Mouse (Mus musculus): ENCODE data around the gene Ankrd2. TPM values are rescaled to one million over a fixed set of nuclear protein-coding genes. Genes with fewer than 3 reads are reported as not detected.
"Not testable (repeated sequence)": the region's sequence is repeated elsewhere in the genome, so short reads cannot be mapped to it uniquely, and the experiment has no call there.

Ankrd2 gene
- total RNA-seq, 2 experiments from 2014 or later = not detected

- DNase-seq = no peak
- intact Hi-C loops (cut with DNase I) = no loop called here
Observed at GRCm38 (mm10) chr19:42051351-42051750, 15.6 kb downstream of the Ankrd2 start.

- intact Hi-C loops (cut with DNase I) = no loop called here
Observed at GRCm38 (mm10) chr19:42051948-42052347, 16.1 kb downstream of the Ankrd2 start, which contains the start of gene 4933411K16Rik. Gene 4933411K16Rik, plus strand, starts transcription at chr19:42052248.

GRCm38 (mm10) chr19:42054255-42054654 is 18.5 kb downstream of the Ankrd2 start:
- intact Hi-C loops (cut with DNase I) = no loop called here
- DNase-seq = no peak

More at GRCm38 (mm10) chr19:42051948-42052347, 16.1 kb downstream of the Ankrd2 start, which contains the start of gene 4933411K16Rik:
- no peak for DNase-seq

GRCm38 (mm10) chr19:42055881-42056280 is 20.1 kb downstream of the Ankrd2 start:
- peak; percentile 69 to 70 for DNase-seq
- intact Hi-C loops (cut with DNase I) = no loop called here

- intact Hi-C loops (cut with DNase I) = no loop called here
Observed at GRCm38 (mm10) chr19:42056719-42057409, 21.1 kb downstream of the Ankrd2 start.

GRCm38 (mm10) chr19:42058426-42058825 is 22.6 kb downstream of the Ankrd2 start:
- DNase-seq = no peak
- intact Hi-C loops (cut with DNase I) = no loop called here

More at GRCm38 (mm10) chr19:42056719-42057409, 21.1 kb downstream of the Ankrd2 start:
- DNase-seq = no peak

GRCm38 (mm10) chr19:42061443-42061842 is 25.6 kb downstream of the Ankrd2 start:
- intact Hi-C loops (cut with DNase I) = no loop called here
- DNase-seq = no peak

GRCm38 (mm10) chr19:42068441-42069240 is 32.8 kb downstream of the Ankrd2 start:
- intact Hi-C loops (cut with DNase I) = loop anchor here (1.0 kb wide), 1 partner anchor 33 kb away; the partner anchor contains the start of gene Ankrd2
- DNase-seq = peak; percentile 30 to 64

- intact Hi-C loops (cut with DNase I) = loop anchor here (1.0 kb wide), 1 partner anchor 34 kb away; the partner anchor contains the start of gene Ankrd2
- DNase-seq = peak in 1 of 2 experiments; percentile 50
Observed at GRCm38 (mm10) chr19:42069241-42069525, 33.4 kb downstream of the Ankrd2 start.

- intact Hi-C loops (cut with DNase I) = no loop called here
- peak in 1 of 2 experiments; percentile 20 for DNase-seq
Observed at GRCm38 (mm10) chr19:42071221-42071620, 35.4 kb downstream of the Ankrd2 start.

- no peak for DNase-seq
- intact Hi-C loops (cut with DNase I) = no loop called here
Observed at GRCm38 (mm10) chr19:42071886-42072608, 36.2 kb downstream of the Ankrd2 start.

GRCm38 (mm10) chr19:42072802-42073201 is 37.0 kb downstream of the Ankrd2 start:
- DNase-seq = no peak
- intact Hi-C loops (cut with DNase I) = no loop called here

GRCm38 (mm10) chr19:42075051-42075450 is 39.3 kb downstream of the Ankrd2 start:
- intact Hi-C loops (cut with DNase I) = no loop called here
- DNase-seq = no peak

- intact Hi-C loops (cut with DNase I) = no loop called here
- DNase-seq = no peak
Observed at GRCm38 (mm10) chr19:42075992-42076391, 40.2 kb downstream of the Ankrd2 start.

GRCm38 (mm10) chr19:42078566-42078965 is 42.8 kb downstream of the Ankrd2 start:
- intact Hi-C loops (cut with DNase I) = no loop called here
- DNase-seq = no peak

GRCm38 (mm10) chr19:42079006-42079405 is 43.2 kb downstream of the Ankrd2 start:
- no peak for DNase-seq
- intact Hi-C loops (cut with DNase I) = no loop called here

GRCm38 (mm10) chr19:42079950-42080349 is 44.1 kb downstream of the Ankrd2 start:
- intact Hi-C loops (cut with DNase I) = no loop called here
- DNase-seq = no peak

GRCm38 (mm10) chr19:42080469-42080868 is 44.7 kb downstream of the Ankrd2 start:
- intact Hi-C loops (cut with DNase I) = no loop called here
- no peak for DNase-seq

- DNase-seq; intact Hi-C loops (cut with DNase I): not testable (repeated sequence)
Observed at GRCm38 (mm10) chr19:42081613-42082012, 45.8 kb downstream of the Ankrd2 start.

GRCm38 (mm10) chr19:42085690-42086089 is 49.9 kb downstream of the Ankrd2 start:
- DNase-seq = no peak
- intact Hi-C loops (cut with DNase I) = no loop called here

- peak; percentile 83 to 86 for DNase-seq
- intact Hi-C loops (cut with DNase I) = no loop called here
Observed at GRCm38 (mm10) chr19:42086166-42086565, 50.4 kb downstream of the Ankrd2 start, which contains the start of gene Morn4. Gene Morn4, minus strand, starts transcription at chr19:42086357.

Measured in heart, postnatal 10 days (tissue).